Mouse (Mus musculus): ENCODE data around the gene Myh11.
A peak's percentile ranks its signal among the peaks of the same experiment; 100 is the strongest.

Myh11 gene

DNA sequence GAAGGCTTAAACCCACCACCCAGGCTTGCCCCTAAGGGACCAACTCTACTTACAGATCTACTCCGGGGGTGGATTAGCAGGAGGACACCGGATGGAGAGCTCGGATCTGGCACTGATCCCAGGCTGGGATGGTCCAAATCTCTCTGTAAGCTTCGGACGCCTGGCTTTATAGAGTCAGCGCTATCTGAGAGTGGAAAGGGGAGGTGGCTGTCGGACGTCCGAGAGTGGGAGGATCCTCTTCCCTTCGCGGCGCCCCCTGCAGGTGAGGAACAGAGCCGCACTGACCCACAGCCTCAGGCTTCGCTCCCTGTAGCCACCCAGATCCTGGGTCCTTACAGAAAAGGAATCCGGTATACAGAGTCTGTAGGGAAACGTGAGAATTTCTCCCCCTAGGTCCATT is at the start of gene Myh11:
TSS of gene Myh11 (minus strand) at position 150 of the 400 bp plus-strand sequence.
- peak; percentile 81 for DNase-seq (ENCODE audit: low spot score)

DNA sequence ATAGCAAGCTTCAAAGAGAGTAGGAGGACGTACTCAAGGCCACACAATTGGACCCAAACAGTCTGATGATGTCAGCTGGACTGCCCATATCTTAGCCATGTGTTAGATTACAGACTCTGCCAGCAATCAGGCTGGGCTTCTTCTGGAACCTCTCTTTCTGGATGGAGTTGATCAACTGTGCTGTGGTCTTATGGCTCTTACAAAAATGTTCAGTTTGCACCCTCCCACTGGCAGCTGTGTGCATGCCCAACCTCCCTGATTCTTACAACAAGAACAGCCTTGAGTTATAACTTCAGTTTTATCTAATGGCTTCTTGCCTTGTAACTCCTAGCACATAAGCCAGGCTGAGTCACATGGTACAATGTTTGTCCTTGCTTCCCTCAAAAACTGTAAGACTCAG is 37.0 kb upstream of the Myh11 start:
- no peak for DNase-seq (ENCODE audit: low spot score)

DNA sequence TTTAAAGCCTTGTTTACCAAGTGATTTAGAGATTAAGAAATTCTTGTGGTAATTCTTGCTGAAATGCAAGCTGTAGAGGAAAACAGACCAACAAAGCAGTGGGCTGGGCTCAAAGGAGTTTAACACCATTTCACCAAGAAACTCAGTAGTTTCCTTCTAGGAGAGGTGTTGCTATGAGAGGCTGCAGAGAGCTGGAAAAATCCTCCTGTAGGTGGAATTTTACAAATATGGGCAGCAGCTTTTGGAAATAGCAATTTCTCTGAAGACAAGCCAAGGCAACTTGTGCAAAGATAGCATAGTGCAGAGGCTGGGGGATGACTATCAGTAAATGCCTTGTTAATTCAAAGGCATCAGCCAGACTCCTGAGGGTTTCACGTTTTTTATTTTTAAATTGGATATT is 29.3 kb upstream of the Myh11 start:
- no peak for DNase-seq (ENCODE audit: low spot score)

DNA sequence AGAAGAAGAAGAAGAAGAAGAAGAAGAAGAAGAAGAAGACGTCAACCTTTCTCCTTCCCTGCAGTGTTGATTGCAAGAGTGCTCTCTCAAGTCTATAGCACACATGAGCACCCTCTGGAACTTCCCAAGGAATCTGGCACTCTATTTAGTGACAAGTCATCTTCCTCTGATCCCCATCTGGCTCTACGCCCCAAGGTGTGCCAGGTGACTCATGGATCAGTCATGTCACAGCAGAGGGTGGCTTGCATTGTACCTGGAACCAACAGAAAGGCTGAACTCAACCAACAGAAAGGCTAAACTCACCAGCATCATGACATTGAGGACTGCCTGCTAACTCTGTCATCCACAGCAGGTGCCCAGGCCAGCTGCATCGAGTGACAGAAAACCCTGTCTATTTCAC is 28.5 kb upstream of the Myh11 start:
- no peak for DNase-seq (ENCODE audit: low spot score)

DNA sequence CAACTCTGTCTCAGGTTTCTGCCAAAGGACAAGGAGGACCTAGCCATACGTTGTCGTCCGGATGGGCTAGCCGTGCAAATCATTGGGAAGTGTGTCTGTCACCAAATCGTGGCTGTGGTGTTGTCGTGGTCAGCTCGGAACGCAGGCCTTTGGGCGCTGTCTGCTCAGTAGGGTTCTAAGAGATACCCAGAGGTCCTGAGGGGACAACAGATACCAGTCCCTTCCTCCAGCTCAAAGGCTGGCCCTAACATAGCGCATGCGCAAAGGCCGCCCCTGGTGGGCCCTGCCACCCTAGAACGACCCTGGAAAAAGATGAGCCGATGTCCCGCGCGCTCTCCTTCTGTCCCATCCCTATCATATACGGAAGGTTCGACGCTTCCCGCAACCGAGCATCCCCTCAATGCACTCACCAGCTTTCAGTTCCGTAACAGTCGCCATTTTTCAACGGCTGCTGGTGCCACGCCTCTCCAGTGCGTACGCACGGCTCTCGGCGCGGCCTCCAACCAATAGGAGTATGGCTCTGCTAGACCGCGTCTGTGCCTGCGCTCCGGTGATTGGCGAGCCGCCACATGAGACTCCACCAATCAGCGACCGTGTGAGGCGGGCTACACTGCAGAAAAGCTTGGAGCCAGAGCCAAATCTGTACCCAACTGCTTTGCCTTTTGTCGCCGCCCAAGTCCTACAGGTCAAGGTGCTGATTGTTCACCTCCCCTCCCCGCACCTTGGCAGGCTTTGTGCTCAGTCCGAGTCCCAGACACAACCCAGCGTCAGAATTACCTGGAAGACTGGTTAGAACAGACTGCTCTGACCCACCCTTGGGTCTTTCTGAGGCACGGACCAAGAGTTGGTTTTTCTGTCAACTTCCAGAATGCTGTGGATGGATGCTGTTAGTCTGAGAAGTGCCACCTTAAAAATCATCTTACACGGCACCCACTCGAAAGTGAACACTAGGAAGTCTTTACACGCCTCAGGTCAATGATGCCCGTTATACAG is 26.0 kb upstream of the Myh11 start, which contains the start of gene Fopnl:
TSS of gene Fopnl (minus strand) at position 522 of the 993 bp plus-strand sequence.
- DNase-seq (ENCODE audit: low spot score), result peak; percentile 98

DNA sequence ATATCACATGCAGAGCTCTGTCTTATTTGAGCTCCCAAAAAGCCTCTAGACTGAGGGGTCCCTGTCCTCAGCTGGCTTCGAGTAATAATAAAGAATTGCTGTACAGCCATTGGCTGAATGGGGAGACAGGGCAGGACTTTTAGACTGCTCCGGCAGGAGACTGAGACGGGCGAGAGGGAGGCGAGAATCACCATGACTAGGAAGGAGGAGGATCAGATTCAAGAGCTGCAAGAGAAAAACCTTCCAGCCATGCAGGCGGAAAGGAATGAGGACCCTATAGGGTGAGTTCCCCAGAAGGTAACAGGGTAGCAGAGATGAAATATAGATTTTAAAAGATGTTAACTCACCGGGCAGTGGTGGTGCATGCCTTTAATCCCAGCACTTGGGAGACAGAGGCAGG is 21.7 kb upstream of the Myh11 start:
- DNase-seq (ENCODE audit: low spot score), result no peak

DNA sequence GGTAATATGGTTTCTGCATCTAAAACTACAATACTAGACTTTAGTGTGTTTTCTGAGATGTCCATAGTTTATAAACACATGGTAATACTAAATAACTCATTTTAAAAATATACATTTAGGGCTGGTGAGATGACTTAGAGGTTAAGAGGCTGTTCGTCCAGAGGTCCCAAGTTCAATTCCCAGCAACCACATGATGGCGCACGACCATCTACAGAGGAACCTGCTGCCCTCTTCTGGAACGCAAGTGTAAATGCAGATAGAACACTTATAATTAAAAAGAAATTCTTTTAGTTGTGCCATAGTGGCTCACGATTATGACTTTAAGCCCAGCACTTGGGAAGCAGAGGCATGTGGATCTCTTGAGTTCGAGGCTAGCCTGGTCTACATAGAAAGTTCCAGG is 20.2 kb upstream of the Myh11 start:
- peak; percentile 23 for DNase-seq (ENCODE audit: low spot score)

DNA sequence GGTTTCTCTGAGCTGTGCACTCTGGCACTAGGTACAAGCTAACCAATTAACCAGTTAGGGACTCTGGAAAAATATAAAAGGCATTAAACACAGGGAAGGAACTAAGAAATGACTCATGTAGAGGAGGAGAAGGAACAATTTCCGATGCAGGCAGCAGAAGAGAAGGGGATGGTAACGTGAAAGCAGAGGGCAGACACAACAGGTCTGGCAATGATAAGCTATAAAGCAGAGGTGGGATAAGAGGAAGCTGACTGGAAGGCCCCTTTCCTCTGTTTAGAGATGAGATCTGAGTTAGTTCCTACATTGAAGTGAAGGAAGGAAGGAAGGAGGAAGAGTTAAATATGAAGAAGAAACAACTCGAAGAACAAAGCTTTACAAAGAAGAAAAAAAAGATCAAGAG is 18.7 kb upstream of the Myh11 start:
- DNase-seq (ENCODE audit: low spot score), result no peak

DNA sequence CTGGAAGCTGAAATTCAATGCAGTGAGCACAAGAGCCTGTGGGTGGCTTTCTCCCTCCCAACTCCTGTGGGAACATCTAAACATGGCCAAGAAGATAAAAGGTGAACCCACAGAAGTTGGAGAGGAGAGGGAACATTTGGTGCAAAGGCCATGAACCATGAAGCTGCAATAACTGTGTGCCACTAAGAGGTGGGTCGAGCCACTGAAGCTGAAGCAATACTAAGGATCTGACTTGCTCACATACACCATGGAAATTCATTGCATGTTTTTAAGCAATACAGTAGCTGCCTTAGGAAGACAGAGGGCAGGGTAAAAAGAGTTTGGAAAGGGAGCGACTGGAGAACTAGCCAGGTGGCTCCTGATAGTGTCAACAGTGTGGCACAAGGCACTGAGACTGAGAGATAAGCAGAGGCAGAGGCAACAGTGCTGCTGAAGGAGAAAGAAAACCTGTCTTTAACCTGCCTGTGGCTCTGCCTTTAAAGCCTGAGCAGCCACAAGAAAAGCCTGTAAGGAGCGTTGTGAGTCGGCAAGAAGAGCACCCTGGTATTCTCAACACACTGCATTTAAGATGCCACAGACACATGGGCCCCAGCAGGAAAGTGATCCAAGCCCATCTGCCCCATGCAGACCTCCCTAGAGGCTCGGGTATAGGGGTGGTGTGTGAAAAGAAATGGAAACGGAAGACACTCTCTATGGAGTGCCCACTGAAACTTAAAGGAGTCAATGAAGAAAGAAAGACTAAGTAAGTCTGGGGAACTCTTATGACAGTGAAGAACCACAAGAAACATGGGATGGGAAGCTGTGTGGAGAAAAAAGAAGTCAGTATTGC is 17.3 kb upstream of the Myh11 start:
- no peak for DNase-seq (ENCODE audit: low spot score)

DNA sequence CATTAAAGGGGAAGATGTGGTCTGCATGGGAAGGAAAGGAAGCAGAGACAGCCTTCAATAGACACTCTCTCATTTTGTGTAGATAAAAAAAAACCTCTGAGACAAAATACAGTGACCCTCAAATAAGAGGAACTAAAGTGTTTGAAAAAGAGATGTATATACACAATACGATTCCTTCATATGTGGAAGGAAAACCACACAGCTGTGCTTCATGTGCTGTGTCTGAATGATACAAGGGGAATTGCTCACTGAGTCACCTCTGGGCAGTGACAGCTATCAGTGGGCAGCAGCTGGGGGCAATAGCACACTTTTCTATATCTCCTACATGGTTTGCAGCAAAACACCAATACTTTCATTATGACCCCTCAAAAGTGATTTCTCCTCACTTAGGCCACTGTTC is 16.2 kb upstream of the Myh11 start:
- no peak for DNase-seq (ENCODE audit: low spot score)

DNA sequence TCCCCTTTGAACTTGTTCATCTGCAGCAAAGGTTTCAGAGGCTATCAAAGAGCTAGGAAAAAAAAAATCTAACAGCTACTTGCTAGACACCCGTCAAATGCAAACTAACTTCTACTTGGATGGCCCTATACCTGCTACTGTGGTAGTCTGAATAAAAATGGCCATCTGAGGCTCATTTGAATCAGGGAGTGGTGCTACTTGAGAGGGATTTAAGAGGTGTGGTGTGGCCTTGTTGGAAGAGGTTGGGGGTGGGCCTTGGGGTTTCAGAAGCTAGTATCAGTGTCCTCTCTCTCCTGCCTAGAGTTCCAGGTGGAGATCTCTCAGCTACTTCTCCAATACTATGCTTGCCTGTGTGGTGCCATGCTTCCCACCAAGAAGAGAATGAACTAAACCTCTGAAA is 15.3 kb upstream of the Myh11 start:
- DNase-seq (ENCODE audit: low spot score), result no peak

DNA sequence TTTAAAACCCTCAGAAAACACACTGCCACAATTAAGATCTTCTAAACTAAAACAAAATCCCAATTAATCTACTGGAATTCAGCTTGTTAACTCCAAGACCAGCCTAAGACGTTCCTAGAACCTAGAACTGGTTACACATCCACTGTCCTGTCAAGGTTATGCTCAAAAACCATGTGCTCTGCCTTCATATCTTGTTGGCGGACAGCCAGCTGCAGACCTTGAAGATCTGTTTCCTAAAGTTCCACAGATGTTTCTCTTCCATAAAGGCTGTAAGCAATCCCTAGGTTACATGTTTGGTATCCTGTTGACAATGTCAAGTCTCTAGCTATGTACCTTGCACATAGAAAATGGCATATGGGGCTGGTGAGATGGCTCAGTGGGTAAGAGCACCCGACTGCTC is 13.6 kb upstream of the Myh11 start:
- DNase-seq (ENCODE audit: low spot score), result no peak

DNA sequence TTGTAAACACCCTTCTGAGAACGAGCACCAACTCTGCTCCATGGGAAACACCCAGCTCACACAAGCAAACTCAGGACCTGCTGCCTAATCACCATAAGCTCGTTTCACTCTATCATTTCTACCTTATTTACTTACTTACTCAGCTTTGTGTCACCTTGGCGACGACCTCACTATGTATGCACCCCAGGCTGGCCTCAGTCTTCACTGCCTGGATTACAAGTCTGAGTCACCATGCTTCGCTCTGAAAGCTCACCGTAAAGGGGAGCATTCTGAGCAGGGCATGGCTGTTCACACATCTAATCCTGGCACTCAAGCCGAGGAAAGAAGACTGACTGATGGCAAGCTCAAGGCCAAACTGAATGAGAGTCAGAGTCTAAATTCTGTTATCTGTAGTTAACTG is 12.5 kb upstream of the Myh11 start:
- no peak for DNase-seq (ENCODE audit: low spot score)

DNA sequence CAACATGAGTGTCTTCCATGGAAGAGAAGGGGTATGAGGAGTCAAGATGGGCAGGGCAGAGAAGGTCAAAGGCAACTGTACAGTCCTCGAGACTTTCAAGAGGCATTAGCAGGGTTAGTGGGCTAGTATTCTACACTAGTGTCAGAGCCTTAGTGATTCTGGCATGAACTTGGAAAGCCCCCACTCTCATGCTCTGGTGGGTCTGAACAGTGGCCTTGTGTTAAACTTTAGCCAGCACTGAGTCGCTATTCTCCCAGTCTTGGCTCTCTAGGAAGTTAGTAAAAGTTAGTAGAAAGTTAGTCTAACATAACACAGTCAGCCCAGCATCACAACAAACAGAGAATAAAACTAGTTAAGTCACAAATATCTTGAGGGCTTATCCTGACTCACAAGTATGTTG is 12.0 kb upstream of the Myh11 start:
- DNase-seq (ENCODE audit: low spot score), result no peak

DNA sequence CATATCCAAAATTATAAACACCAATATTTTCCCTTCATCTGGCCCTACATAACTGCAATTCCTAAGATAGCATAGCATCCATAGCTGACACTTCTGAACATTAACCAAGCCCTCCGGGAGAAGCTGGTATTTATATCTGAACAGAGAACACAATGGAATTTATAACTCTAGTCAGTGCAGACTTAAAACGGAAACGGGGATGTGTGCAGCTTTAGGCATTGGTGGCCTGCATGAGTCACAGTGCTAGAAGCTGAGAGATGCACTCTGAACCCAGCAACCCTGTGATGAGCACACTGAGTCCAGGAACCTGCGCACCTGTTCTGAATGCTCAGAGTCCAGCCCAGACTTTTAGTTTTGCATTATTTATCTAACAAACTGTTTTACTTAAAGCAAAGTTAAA is 7.3 kb upstream of the Myh11 start:
- DNase-seq (ENCODE audit: low spot score), result no peak

DNA sequence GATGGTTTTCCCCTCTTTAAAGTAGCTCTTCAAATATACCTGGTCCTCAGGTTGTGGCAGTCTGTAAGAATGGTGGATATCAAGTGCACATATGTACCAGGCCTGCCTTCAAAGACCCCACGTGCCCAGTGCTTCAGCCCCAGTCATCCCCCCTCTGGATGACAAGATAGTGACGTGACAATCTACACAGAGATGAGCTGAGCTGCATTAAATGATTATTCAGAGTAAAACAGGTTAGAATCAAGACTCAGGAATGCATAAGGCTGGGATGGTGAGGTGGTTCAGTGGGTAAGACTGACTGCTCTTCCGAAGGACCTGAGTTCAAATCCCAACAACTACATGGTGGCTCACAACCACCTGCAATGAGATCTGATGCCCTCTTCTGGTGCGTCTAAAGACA is 6.6 kb upstream of the Myh11 start:
- DNase-seq (ENCODE audit: low spot score), result no peak

DNA sequence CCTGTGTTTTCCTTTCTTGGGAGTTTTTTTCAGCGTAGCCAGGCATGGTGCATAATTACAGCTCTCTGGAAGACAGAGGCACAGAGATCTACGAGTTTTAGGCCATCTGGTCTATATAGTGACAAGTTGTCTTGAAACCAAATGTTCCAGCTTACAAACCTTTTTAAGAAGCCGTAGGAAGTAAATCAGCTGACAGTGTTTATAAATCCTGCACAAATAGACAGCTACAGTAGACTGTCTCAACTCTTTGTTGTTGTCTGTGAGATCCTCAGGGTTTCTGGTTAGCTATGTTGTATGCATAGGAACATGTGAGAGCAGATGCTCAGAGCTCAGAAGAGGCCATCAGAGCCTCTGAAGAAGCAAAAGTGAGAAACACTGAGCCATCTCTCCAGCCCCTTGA is 6.0 kb upstream of the Myh11 start:
- no peak for DNase-seq (ENCODE audit: low spot score)

DNA sequence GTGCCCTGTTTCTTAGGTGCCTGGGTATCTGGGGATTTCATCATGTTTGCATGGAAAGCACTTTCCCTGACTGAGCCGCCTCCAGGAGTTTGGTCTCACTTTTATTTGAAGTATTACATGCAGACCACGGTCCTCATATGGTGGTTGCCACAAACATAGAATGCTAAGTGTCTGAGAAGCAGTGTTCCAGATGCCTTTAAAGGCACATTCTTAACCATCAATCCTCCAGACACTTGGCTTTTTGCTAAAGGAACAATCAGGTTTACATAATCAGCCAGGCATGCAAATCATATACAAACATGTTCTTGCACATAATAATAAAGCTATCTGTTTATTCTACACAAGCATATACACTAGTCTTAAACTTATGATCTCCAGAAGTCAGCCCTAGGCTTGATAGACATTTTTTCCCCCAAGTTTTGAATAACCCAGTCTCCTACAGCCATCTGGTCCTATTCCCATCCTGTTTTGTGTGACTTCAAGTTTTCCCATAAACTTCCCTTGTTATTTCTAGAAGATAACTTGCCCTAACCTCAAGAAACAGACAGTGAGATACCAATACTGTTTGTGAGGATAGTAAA is 5.5 kb upstream of the Myh11 start:
- no peak for DNase-seq (ENCODE audit: low spot score)

DNA sequence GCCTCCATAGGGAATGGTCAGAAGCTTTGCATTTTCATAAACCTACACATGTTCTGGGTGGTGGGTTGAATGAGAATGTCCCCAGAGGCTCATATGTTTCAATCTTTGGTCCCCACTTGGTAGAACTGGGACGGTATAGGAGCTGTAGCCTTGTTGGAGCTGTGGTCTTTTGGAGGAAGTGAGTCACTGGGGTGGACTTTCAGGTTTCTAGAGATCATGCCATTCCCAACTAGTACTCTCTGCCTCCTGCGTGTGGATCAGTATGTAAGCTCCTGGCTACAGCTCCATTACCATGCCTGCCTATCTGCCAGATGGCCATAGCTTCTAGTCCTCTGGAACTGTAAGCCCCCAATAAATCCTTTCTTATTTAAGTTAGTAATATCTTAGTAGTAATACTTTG is 4.1 kb upstream of the Myh11 start:
- DNase-seq (ENCODE audit: low spot score), result no peak

DNA sequence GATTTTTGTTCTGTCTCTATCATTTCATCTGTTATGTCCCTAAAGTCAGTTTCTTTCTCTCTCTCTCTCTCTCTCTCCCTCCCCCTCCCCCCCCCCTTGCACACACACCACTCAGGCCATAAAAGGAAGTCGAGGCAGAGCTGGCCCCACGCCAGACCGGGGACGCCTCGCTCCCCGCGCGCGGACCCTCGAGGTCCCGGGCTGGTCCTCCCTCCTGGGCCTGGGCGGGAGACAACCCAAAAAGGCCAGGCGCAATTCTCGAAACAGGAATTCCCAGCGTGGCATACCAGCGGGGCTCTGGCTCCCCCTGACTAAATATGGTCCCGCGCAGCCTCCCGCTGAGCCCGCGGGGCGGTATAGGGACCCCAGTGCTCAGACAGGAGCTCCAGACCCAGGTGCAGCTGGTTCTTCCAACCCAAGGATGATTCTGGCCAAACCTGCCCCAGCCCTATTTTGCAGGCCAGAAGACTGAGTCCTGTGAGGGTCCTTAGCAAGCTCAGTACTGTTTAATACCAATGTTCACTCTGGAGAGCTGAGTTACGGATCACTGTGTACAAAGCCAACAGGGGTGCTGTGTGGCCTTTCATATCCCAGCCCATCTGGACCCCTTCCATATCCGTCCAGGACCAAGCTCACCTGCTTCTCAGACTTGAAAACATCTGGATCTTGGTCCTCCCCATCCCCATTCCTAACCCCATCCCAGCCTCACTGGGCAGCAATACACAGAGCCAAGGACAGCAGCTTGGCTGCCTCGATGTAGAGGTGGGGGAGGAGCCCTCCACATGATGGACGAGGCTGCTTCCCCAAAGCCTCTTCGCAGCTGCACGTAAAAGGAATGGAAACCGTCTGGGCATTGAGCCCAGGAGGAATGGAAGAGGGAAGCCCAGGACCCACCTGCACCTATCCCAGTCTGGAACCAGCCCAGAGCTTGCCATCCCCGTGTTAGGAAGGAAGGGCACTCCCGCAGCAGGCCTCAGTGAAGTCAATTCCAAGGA is 1.3 kb upstream of the Myh11 start:
- DNase-seq (ENCODE audit: low spot score), result no peak

DNA sequence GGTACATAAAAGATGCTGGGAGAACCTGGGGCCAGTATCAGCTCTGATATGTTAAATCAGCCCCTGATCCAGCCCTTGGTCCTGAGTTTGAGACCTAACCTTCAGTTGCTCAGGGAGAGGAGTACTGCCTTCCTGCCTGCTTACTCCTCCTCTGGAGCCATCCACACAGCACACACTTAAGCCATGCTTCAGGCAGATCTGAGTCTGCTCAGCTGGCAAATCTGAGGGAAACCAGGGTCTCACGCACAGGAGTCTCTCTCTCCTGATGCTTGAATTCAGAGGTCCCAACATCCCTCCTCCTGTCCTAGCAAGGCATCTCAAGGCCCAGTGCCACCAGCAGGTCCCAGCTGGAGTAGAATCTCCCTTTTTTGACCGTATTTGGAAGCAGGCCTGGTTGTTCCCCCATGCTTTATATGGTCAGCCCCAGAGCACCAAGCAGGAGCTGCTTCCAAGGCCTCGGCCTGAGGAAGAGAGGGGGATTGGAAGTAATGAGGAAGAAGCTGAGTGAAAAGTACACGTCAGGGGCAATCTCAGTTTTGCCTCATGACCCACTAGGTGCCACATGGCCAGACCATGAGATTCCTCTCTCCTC is 18.7 kb downstream of the Myh11 start:
- no peak for DNase-seq (ENCODE audit: low spot score)

Data from lung, postnatal 25 days (tissue).